Mouse (Mus musculus): ENCODE measurements around the gene Dapk2. TPM values are rescaled to one million over a fixed set of nuclear protein-coding genes. Genes with fewer than 3 reads are reported as not detected.

The Dapk2 gene
- polyA plus RNA-seq, 1 experiment from 2014 or later: 7.4 TPM

DNA sequence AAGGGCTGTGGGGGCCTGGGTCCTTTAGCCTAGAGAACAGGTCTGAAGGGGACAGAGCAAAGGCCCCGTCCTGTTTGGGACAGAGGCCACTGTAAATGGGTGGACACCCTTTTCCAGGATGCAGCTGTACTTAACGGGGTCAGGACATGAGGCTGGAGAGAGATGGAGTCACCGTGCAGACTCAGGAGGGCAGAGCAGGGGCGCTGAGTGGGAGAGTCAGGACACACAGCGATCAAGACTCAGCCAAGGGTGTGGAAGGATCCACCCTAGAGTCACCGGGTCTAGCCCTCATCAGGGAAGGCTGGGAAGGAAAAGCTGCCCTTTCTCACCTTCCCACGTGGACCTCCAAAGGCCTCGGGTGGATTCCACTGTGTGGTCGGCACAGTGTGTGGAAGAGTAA, 6.0 kb upstream of the Dapk2 start:
- peaks cover 13% of the 10 kb centered on the region for H3K27me3 ChIP-seq
- H3K4me1 ChIP-seq: no peaks in the 10 kb centered on the region
- H3K4me2 ChIP-seq (replicated peaks): no peak overlapping the region
- H3K9ac ChIP-seq: no peak overlapping the region
- 65% methylated on average over 9 of the region's 9 CpGs for WGBS
- H3K27ac ChIP-seq: no peak overlapping the region
- no peak for ATAC-seq (ENCODE audit: low FRiP score, low read depth)
- H3K9me3 ChIP-seq: no peaks in the 10 kb centered on the region
- no peak overlapping the region for H3K4me3 ChIP-seq
- no peaks in the 10 kb centered on the region for H3K36me3 ChIP-seq

DNA sequence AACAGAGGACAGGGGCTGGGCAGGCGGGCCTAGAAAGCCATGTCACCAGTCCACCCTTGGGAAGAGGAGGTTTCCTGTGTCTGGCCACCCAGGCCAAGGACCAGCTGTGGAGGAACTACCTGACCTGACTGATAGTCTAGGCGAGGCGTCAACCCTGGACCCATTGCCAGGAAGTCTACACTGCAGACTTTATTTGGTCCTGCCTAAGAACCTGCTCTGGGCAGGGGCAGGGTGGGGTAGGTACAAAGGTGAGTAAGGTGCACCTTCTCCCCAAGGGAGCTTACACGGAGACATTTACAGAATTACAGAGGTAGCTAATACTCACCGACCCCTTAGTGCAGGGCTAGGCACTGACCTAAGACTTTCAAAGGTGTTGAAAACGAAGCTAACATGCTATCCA, 4.4 kb upstream of the Dapk2 start:
- H3K4me2 ChIP-seq (replicated peaks): no peak overlapping the region
- H3K27me3 ChIP-seq: peaks cover 29% of the 10 kb centered on the region
- no peaks in the 10 kb centered on the region for H3K9me3 ChIP-seq
- H3K4me3 ChIP-seq: no peak overlapping the region
- H3K36me3 ChIP-seq: no peaks in the 10 kb centered on the region
- 86% methylated on average over 6 of the region's 6 CpGs for WGBS
- H3K9ac ChIP-seq: no peak overlapping the region
- ATAC-seq (ENCODE audit: low FRiP score, low read depth): no peak
- peaks cover 9% of the 10 kb centered on the region; the same call in 1 of the 2 replicates for H3K4me1 ChIP-seq
- no peak overlapping the region for H3K27ac ChIP-seq

DNA sequence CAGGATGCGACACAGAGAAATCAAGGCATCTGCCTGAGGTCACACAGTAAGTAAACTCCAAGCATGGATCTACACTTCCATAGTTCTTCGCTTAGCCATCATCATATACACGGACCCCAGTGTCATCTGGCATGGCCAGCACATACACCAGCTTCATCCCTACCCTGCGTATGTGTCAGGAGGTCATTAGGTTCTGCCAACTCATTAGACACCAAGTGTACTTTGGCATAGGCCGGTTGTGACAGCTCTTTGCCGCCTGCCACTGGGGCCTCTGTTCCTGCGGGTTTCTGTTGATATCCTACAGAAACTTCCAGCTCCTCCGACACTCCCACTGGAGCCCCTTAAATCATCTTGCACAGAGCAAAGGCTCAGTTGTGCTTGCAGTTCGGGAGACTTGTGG, 4.0 kb upstream of the Dapk2 start:
- no peak overlapping the region for H3K27ac ChIP-seq
- no peaks in the 10 kb centered on the region for H3K9me3 ChIP-seq
- H3K4me1 ChIP-seq: peaks cover 9% of the 10 kb centered on the region; the same call in 1 of the 2 replicates
- H3K36me3 ChIP-seq: no peaks in the 10 kb centered on the region
- no peak overlapping the region for H3K4me3 ChIP-seq
- WGBS: 89% methylated on average over 9 of the region's 9 CpGs
- H3K27me3 ChIP-seq: peaks cover 33% of the 10 kb centered on the region
- no peak for ATAC-seq (ENCODE audit: low FRiP score, low read depth)
- H3K9ac ChIP-seq: no peak overlapping the region
- H3K4me2 ChIP-seq (replicated peaks): no peak overlapping the region

DNA sequence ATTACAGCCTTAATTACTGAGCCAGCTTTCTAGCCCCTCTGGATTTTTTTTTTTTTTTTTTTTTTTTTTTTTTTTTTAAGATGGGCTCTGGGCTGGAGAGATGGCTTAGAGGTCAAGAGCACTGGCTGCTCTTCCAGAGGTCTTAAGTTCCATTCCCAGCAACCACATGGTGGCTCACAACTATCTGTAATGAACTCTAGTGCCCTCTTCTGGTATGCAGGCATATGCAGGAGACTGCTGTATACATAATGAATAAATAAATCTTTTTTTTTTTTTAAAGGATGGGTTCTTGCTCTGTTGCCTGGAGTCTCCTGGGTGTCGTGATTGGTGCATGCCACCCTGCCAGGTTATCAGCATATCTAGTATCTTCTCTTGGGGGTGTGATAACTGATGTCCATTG, 2.5 kb upstream of the Dapk2 start:
- 85% methylated on average over 1 of the region's 1 CpGs for WGBS
- Histone ChIP-seq H3K9ac (no peak overlapping the region), H3K4me1 (peaks cover 9% of the 10 kb centered on the region; the same call in 1 of the 2 replicates), H3K9me3 (no peaks in the 10 kb centered on the region), H3K4me2 (replicated peaks) (no peak overlapping the region), H3K36me3 (no peaks in the 10 kb centered on the region), H3K4me3 (no peak overlapping the region), H3K27me3 (peaks cover 40% of the 10 kb centered on the region), H3K27ac (no peak overlapping the region)
- no peak for ATAC-seq (ENCODE audit: low FRiP score, low read depth)

DNA sequence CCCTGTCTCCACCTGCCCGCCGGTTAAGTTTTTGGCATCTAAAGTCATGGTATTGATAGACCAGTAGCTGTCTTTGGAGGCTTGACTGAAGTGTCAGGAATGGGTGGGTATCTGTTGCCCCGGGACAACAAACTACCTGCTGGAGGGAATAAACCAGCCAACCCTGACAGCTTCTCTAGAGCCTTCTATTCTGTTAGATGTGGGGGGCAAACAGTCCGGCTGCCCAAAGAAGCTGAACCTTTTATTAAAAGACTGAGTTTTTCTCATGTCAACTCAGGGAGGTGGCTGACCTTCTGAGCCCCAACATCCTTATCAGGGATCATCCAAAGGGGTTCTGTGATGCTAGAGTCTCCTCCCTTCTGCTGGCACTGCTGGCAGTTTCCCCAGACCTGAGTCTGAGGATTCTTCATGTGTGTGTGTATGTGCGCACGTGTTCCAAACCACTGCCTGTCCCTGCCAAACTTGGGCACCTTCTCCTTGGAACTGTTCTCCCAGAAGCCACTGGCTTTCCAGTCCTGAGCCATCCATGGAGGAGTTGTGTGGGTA, 935 bp downstream of the Dapk2 start:
- Histone ChIP-seq H3K4me2 (replicated peaks) (peak overlapping the region; percentile 70), H3K9ac (no peak overlapping the region), H3K4me3 (peak overlapping the region; percentile 47), H3K27ac (no peak overlapping the region), H3K27me3 (peaks cover 33% of the 10 kb centered on the region), H3K9me3 (no peaks in the 10 kb centered on the region), H3K36me3 (no peaks in the 10 kb centered on the region), H3K4me1 (peaks cover 9% of the 10 kb centered on the region; the same call in 1 of the 2 replicates)
- WGBS: 87% methylated on average over 6 of the region's 6 CpGs
- ATAC-seq (ENCODE audit: low FRiP score, low read depth): no peak

DNA sequence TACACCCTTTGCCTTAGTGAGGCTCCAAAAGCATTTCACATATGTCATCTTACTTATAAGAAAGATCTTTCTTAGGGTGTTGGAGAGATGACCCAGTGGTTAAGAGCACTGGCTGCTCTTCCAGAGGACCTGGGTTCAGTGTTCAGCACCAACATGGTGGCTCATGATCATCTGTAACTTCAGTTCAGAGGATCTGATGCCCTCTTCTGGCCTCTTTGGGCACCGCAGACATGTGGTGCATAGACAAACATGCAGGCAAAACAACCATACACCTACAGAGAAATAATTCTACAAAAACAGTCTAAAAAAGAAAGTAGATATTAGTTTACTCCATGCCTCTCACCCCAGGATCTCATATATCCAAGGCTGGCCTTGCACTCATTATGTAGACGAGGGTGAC, 2.1 kb downstream of the Dapk2 start:
- no peak overlapping the region for H3K4me2 ChIP-seq (replicated peaks)

DNA sequence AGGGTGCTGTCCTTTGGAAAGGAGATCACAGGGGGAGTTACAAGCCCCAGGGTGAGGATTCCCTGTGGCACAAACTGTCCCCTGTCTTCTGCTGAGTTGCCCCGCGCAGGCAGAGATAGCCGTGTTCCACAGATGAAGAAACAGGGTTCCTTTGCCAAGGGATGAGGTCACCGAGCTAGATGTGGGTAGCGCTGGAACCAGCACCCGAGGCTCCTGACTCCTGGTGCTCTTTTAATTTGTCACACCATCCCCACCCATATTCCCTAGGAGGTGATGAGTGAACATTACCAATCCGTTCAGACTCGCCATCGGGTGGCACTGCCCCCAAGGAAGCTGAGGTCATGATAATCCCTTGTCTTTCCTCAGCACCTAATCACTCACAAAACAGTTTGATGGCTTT, 5.0 kb downstream of the Dapk2 start:
- 81% methylated on average over 9 of the region's 9 CpGs for WGBS
- Histone ChIP-seq H3K4me2 (replicated peaks) (no peak overlapping the region), H3K4me1 (peaks cover 5% of the 10 kb centered on the region; the same call in 1 of the 2 replicates)

More for the DNA sequence above, 2.1 kb downstream of the Dapk2 start:
- Histone ChIP-seq H3K4me1 (peaks cover 9% of the 10 kb centered on the region; the same call in 1 of the 2 replicates), H3K9me3 (no peaks in the 10 kb centered on the region), H3K9ac (no peak overlapping the region), H3K27me3 (peaks cover 33% of the 10 kb centered on the region), H3K36me3 (no peaks in the 10 kb centered on the region), H3K4me3 (no peak overlapping the region), H3K27ac (no peak overlapping the region)
- WGBS: 95% methylated on average over 2 of the region's 2 CpGs
- no peak for ATAC-seq (ENCODE audit: low FRiP score, low read depth)

DNA sequence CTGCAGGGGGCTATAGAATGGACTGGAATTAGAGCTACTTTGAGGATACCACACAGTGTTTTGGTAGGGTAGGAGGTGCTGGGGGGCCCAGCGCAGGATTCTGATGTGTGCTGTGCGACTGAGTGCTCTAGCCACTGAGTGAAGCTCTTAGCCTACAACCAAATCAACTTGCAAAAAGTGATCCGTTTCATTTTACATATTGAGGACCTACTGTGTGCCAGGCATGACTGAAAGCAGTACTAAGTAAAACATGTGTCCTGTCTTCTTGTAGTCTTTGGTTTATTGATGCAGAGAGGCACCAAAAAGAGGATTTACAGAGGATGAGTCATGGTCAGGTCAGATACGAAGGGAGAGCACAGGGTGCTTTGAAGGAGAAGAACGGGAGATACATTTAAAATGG, 9.2 kb downstream of the Dapk2 start:
- no peaks in the 10 kb centered on the region for H3K27me3 ChIP-seq
- H3K4me2 ChIP-seq (replicated peaks): no peak overlapping the region
- H3K27ac ChIP-seq: no peak overlapping the region
- no peak for ATAC-seq (ENCODE audit: low FRiP score, low read depth)
- no peak overlapping the region for H3K9ac ChIP-seq
- no peaks in the 10 kb centered on the region for H3K36me3 ChIP-seq
- H3K4me1 ChIP-seq: 0 out of 2 replicates have a peak, but pooled peaks cover 5% of the 10 kb centered on the region
- H3K9me3 ChIP-seq: no peaks in the 10 kb centered on the region
- H3K4me3 ChIP-seq: no peak overlapping the region
- WGBS: 90% methylated on average over 5 of the region's 5 CpGs

More for the DNA sequence above, 5.0 kb downstream of the Dapk2 start:
- Histone ChIP-seq H3K4me3 (no peak overlapping the region), H3K27ac (no peak overlapping the region), H3K9ac (no peak overlapping the region), H3K9me3 (no peaks in the 10 kb centered on the region), H3K36me3 (no peaks in the 10 kb centered on the region), H3K27me3 (peaks cover 17% of the 10 kb centered on the region)
- no peak for ATAC-seq (ENCODE audit: low FRiP score, low read depth)

DNA sequence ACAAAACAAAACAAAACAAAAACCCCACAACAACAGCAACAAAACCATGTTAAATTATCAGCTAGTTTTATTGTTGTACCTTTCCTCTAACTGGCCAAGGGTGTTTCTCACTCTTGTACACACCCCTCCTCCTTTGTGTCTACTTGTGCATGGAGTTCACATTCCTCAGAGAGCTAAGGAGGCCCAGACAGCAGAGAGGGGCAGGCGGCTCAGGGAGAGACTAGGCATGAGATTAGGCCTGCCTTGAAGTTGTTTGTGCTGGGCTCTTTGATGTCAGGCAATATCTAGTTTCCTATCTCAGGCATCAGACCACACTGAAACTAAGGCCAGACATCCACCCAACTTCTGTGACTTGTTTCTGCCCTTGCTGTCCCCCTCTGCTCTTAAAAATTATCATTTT, 10.2 kb downstream of the Dapk2 start:
- Histone ChIP-seq H3K27me3 (no peaks in the 10 kb centered on the region), H3K36me3 (no peaks in the 10 kb centered on the region), H3K9ac (no peak overlapping the region), H3K9me3 (no peaks in the 10 kb centered on the region), H3K4me3 (no peak overlapping the region), H3K4me1 (0 out of 2 replicates have a peak, but pooled peaks cover 5% of the 10 kb centered on the region), H3K27ac (no peak overlapping the region), H3K4me2 (replicated peaks) (no peak overlapping the region)
- 14% methylated on average over 1 of the region's 1 CpGs for WGBS
- ATAC-seq (ENCODE audit: low FRiP score, low read depth): no peak

DNA sequence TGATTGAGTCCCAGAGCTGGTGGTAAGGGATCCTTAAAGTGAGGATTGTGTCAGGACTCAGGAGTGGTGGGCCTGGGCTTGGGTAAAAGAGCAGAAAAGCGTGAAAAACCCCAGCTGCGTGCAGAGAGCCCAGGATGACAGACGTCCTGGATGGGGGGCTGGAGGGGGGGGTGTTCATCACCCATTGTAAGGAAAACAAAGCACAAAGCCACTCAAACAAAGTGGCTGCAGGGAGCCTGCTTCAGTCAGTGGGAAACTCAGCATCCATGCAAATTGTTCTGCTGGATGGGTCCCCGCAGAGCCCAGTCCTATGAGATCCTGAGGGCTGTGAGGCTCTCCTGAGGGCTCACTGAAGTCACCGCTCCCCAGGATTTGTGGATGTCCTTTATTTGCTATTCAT, 12.5 kb downstream of the Dapk2 start:
- H3K9me3 ChIP-seq: no peaks in the 10 kb centered on the region
- 0 out of 2 replicates have a peak, but pooled peaks cover 5% of the 10 kb centered on the region for H3K4me1 ChIP-seq
- H3K4me3 ChIP-seq: no peak overlapping the region
- H3K27ac ChIP-seq: no peak overlapping the region
- no peak for ATAC-seq (ENCODE audit: low FRiP score, low read depth)
- no peak overlapping the region for H3K4me2 ChIP-seq (replicated peaks)
- no peaks in the 10 kb centered on the region for H3K27me3 ChIP-seq
- no peak overlapping the region for H3K9ac ChIP-seq
- WGBS: 49% methylated on average over 5 of the region's 5 CpGs
- H3K36me3 ChIP-seq: no peaks in the 10 kb centered on the region

DNA sequence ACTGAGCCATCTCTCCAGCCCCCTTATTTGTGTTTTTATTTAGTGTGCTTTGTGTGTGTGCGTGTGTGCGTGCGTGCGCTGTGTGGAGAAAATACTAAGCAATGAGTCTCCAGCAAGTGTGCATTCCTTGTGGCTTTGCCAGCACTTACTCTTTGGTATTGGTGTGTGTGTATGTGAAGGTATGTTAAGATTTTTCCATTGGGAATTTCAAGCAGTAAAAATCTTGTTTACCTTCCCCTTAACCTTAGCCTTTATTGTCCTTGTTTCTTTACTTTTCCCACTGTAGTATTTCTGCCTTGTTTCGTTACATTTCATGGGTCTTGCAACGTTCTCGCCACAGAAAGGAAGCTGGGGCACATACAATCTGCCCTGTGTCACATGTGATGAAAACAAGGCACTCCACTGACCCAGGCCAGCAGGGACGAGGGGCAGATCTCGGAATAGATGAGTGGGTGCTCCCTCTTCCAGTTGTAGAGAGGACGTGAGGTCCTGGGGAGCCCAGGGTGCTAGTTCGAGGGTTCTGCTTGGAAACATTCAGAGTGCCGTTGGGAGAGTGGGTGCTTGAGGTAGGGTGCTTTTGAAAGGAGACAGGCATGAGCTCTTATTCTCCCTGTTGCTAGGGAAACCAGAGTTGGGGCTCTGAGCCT, 13.4 kb downstream of the Dapk2 start:
- no peak for ATAC-seq (ENCODE audit: low FRiP score, low read depth)
- Histone ChIP-seq H3K27me3 (no peaks in the 10 kb centered on the region), H3K4me3 (no peak overlapping the region), H3K4me1 (0 out of 2 replicates have a peak, but pooled peaks cover 5% of the 10 kb centered on the region), H3K9me3 (no peaks in the 10 kb centered on the region), H3K9ac (no peak overlapping the region), H3K36me3 (no peaks in the 10 kb centered on the region), H3K27ac (no peak overlapping the region), H3K4me2 (replicated peaks) (no peak overlapping the region)
- WGBS: 71% methylated on average over 12 of the region's 12 CpGs

DNA sequence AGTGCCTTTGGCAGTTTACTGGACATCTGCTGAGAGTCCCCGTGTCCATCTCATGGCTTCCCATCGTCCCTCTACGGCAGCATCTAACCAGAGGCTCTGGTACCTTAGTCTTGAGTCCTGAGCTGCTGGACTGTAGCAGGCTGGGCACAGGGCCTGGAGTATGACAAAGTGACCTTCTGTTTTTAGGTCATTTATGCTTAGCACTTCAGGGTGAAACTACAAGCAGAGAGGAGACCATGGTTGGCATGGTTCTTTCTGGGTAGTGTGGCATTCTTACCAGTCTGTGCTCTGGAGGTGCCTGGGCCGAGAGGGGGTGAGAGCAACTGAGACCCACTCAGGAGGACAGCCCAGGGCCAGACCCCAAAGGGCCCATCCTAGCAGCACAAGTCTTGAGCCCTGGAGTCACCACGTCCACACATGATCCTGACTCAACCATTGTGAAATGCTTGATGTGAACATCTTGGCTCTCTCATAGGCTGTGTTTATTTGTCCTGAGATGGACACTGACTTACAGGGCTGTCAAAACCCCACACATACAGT, 15.4 kb downstream of the Dapk2 start:
- H3K9ac ChIP-seq: no peak overlapping the region
- no peaks in the 10 kb centered on the region for H3K9me3 ChIP-seq
- H3K4me1 ChIP-seq: 0 out of 2 replicates have a peak, but pooled peaks cover 2% of the 10 kb centered on the region
- no peaks in the 10 kb centered on the region for H3K36me3 ChIP-seq
- H3K4me3 ChIP-seq: no peak overlapping the region
- no peaks in the 10 kb centered on the region for H3K27me3 ChIP-seq
- no peak for ATAC-seq (ENCODE audit: low FRiP score, low read depth)
- no peak overlapping the region for H3K27ac ChIP-seq
- no peak overlapping the region for H3K4me2 ChIP-seq (replicated peaks)
- 95% methylated on average over 5 of the region's 5 CpGs for WGBS

Data from limb, embryonic 13.5 days (tissue).